Mouse (Mus musculus): ENCODE results near the gene Gm20696. TPM values are rescaled to one million over a fixed set of nuclear protein-coding genes. Genes with fewer than 3 reads are reported as not detected.

Gene Gm20696
- polyA plus RNA-seq, 1 experiment from 2014 or later: 6.9 TPM

GRCm38 (mm10) chr6:99409602-99410001 lies 257.0 kb downstream of the Gm20696 start:
- no peak overlapping the region for H3K4me2 ChIP-seq (replicated peaks)
- H3K27ac ChIP-seq (replicated peaks): no peak overlapping the region
- H3K9me3 ChIP-seq: no peaks in the 10 kb centered on the region
- H3K36me3 ChIP-seq: no peaks in the 10 kb centered on the region
- no peaks in the 10 kb centered on the region for H3K27me3 ChIP-seq
- no peak overlapping the region for H3K4me3 ChIP-seq
- no peak overlapping the region for H3K9ac ChIP-seq (replicated peaks)
- no peak for ATAC-seq (ENCODE audit: low FRiP score, low read depth)
- H3K4me1 ChIP-seq: 0 out of 2 replicates have a peak, but pooled peaks cover 11% of the 10 kb centered on the region
- WGBS: 93% methylated on average over 5 of the region's 5 CpGs

DNA sequence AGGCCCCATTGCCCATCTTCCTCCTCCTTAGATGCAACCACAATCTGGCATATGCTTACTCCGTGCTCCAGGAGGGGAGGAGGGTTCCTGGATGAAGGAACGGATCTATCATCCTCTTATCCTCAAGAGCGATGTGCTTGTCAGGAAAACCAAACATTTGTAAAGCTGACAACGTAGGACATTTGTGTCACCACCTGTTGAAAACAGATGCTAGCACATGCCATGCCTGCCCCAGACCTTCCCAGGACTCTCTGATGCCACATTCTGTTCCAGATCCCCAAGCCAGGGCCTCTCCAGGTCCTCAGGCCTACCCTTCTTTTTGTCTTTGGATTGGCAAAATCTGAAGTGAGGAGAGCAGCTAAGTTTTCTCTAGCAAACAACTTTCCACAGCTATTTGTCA lies 257.7 kb downstream of the Gm20696 start:
- Histone ChIP-seq H3K27me3 (no peaks in the 10 kb centered on the region), H3K4me3 (no peak overlapping the region), H3K36me3 (no peaks in the 10 kb centered on the region), H3K27ac (replicated peaks) (no peak overlapping the region), H3K4me2 (replicated peaks) (no peak overlapping the region), H3K4me1 (0 out of 2 replicates have a peak, but pooled peaks cover 11% of the 10 kb centered on the region), H3K9ac (replicated peaks) (no peak overlapping the region), H3K9me3 (no peaks in the 10 kb centered on the region)
- no peak for ATAC-seq (ENCODE audit: low FRiP score, low read depth)
- WGBS: 77% methylated on average over 4 of the region's 4 CpGs

GRCm38 (mm10) chr6:99403755-99404390 lies 262.7 kb downstream of the Gm20696 start:
- Histone ChIP-seq H3K4me3 (no peak overlapping the region), H3K4me1 (peaks cover 15% of the 10 kb centered on the region), H3K27ac (replicated peaks) (no peak overlapping the region), H3K4me2 (replicated peaks) (no peak overlapping the region), H3K27me3 (no peaks in the 10 kb centered on the region), H3K9ac (replicated peaks) (no peak overlapping the region), H3K36me3 (no peaks in the 10 kb centered on the region), H3K9me3 (no peaks in the 10 kb centered on the region)
- 83% methylated on average over 6 of the region's 6 CpGs for WGBS
- no peak for ATAC-seq (ENCODE audit: low FRiP score, low read depth)

DNA sequence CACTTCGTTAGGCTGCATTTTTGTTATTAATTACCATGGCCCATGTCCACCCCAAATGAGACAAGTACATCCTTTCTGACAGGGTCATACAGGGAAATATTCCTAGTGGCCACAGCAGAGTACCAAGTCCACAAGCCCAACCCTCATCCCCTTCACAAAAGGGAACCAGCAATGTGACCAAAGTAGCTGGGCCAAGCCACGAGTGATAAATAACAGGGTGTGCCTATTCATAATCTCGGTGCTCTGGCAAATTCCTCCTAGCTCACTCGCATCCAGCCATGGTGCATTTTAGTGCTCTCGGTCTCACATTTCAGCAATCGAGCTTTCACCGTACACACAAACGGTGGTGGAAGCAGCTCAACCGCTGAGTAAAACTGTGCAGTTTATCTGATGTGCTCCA lies 263.7 kb downstream of the Gm20696 start:
- Histone ChIP-seq H3K9me3 (no peaks in the 10 kb centered on the region), H3K27me3 (no peaks in the 10 kb centered on the region), H3K4me1 (peaks cover 12% of the 10 kb centered on the region), H3K36me3 (no peaks in the 10 kb centered on the region), H3K9ac (replicated peaks) (no peak overlapping the region), H3K4me3 (no peak overlapping the region), H3K4me2 (replicated peaks) (no peak overlapping the region), H3K27ac (replicated peaks) (no peak overlapping the region)
- 82% methylated on average over 9 of the region's 9 CpGs for WGBS
- no peak for ATAC-seq (ENCODE audit: low FRiP score, low read depth)

DNA sequence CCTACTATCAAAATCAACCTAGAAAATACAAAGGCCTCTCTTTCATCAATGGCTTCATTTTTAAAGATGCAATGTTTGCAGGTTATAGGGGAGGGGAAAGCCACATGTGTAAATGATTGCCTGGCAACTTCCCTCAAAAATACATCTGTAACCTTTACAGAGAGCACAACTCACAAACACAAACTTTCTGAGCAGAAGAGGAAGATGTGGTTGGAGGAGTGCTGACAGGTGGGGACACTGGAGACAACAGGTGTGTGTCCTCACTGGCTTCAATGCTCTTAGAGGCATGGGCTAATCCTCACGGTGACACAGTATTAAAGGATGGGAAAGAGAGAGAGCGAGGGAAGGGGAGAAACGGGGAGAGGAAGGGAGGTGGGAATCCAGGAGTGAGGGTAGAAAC lies 264.2 kb downstream of the Gm20696 start:
- H3K9me3 ChIP-seq: no peaks in the 10 kb centered on the region
- 69% methylated on average over 3 of the region's 3 CpGs for WGBS
- peaks cover 12% of the 10 kb centered on the region for H3K4me1 ChIP-seq
- no peaks in the 10 kb centered on the region for H3K27me3 ChIP-seq
- ATAC-seq (ENCODE audit: low FRiP score, low read depth): no peak
- no peak overlapping the region for H3K27ac ChIP-seq (replicated peaks)
- H3K9ac ChIP-seq (replicated peaks): no peak overlapping the region
- 0 out of 2 replicates have a peak, but pooled peaks cover 3% of the 10 kb centered on the region for H3K36me3 ChIP-seq
- H3K4me2 ChIP-seq (replicated peaks): no peak overlapping the region
- no peak overlapping the region for H3K4me3 ChIP-seq

GRCm38 (mm10) chr6:99401801-99402200 lies 264.8 kb downstream of the Gm20696 start:
- Histone ChIP-seq H3K9ac (replicated peaks) (no peak overlapping the region), H3K4me1 (peaks cover 12% of the 10 kb centered on the region), H3K27me3 (no peaks in the 10 kb centered on the region), H3K27ac (replicated peaks) (no peak overlapping the region), H3K4me2 (replicated peaks) (no peak overlapping the region), H3K4me3 (no peak overlapping the region), H3K36me3 (0 out of 2 replicates have a peak, but pooled peaks cover 3% of the 10 kb centered on the region), H3K9me3 (no peaks in the 10 kb centered on the region)
- ATAC-seq (ENCODE audit: low FRiP score, low read depth): no peak
- 82% methylated on average over 6 of the region's 6 CpGs for WGBS

- Histone ChIP-seq H3K27ac (replicated peaks) (no peak overlapping the region), H3K36me3 (0 out of 2 replicates have a peak, but pooled peaks cover 3% of the 10 kb centered on the region), H3K9me3 (no peaks in the 10 kb centered on the region), H3K9ac (replicated peaks) (no peak overlapping the region), H3K4me3 (no peak overlapping the region), H3K4me1 (peaks cover 12% of the 10 kb centered on the region), H3K4me2 (replicated peaks) (no peak overlapping the region), H3K27me3 (no peaks in the 10 kb centered on the region)
- WGBS: 42% methylated on average over 2 of the region's 2 CpGs
- no peak for ATAC-seq (ENCODE audit: low FRiP score, low read depth)
Measured at GRCm38 (mm10) chr6:99401211-99401610, 265.4 kb downstream of the Gm20696 start.

- Histone ChIP-seq H3K27ac (replicated peaks) (no peak overlapping the region), H3K4me3 (no peak overlapping the region), H3K4me1 (peaks cover 8% of the 10 kb centered on the region), H3K36me3 (0 out of 2 replicates have a peak, but pooled peaks cover 3% of the 10 kb centered on the region), H3K4me2 (replicated peaks) (no peak overlapping the region), H3K9ac (replicated peaks) (no peak overlapping the region), H3K27me3 (no peaks in the 10 kb centered on the region), H3K9me3 (no peaks in the 10 kb centered on the region)
- no peak for ATAC-seq (ENCODE audit: low FRiP score, low read depth)
- 31% methylated on average over 12 of the region's 12 CpGs for WGBS
Measured at GRCm38 (mm10) chr6:99395745-99396144, 270.9 kb downstream of the Gm20696 start.

- Histone ChIP-seq H3K4me3 (no peak overlapping the region), H3K4me2 (replicated peaks) (no peak overlapping the region), H3K9me3 (no peaks in the 10 kb centered on the region), H3K27me3 (no peaks in the 10 kb centered on the region), H3K27ac (replicated peaks) (no peak overlapping the region), H3K9ac (replicated peaks) (no peak overlapping the region), H3K4me1 (peaks cover 10% of the 10 kb centered on the region), H3K36me3 (0 out of 2 replicates have a peak, but pooled peaks cover 3% of the 10 kb centered on the region)
- 76% methylated on average over 5 of the region's 5 CpGs for WGBS
- no peak for ATAC-seq (ENCODE audit: low FRiP score, low read depth)
Measured at GRCm38 (mm10) chr6:99394801-99395200, 271.8 kb downstream of the Gm20696 start.

GRCm38 (mm10) chr6:99392484-99392883 lies 274.1 kb downstream of the Gm20696 start:
- H3K9me3 ChIP-seq: no peaks in the 10 kb centered on the region
- H3K36me3 ChIP-seq: 0 out of 2 replicates have a peak, but pooled peaks cover 1% of the 10 kb centered on the region
- H3K27ac ChIP-seq (replicated peaks): no peak overlapping the region
- no peak overlapping the region for H3K4me2 ChIP-seq (replicated peaks)
- peaks cover 14% of the 10 kb centered on the region for H3K4me1 ChIP-seq
- no peak for ATAC-seq (ENCODE audit: low FRiP score, low read depth)
- H3K4me3 ChIP-seq: no peak overlapping the region
- H3K9ac ChIP-seq (replicated peaks): no peak overlapping the region
- WGBS: 95% methylated on average over 6 of the region's 6 CpGs
- H3K27me3 ChIP-seq: no peaks in the 10 kb centered on the region

DNA sequence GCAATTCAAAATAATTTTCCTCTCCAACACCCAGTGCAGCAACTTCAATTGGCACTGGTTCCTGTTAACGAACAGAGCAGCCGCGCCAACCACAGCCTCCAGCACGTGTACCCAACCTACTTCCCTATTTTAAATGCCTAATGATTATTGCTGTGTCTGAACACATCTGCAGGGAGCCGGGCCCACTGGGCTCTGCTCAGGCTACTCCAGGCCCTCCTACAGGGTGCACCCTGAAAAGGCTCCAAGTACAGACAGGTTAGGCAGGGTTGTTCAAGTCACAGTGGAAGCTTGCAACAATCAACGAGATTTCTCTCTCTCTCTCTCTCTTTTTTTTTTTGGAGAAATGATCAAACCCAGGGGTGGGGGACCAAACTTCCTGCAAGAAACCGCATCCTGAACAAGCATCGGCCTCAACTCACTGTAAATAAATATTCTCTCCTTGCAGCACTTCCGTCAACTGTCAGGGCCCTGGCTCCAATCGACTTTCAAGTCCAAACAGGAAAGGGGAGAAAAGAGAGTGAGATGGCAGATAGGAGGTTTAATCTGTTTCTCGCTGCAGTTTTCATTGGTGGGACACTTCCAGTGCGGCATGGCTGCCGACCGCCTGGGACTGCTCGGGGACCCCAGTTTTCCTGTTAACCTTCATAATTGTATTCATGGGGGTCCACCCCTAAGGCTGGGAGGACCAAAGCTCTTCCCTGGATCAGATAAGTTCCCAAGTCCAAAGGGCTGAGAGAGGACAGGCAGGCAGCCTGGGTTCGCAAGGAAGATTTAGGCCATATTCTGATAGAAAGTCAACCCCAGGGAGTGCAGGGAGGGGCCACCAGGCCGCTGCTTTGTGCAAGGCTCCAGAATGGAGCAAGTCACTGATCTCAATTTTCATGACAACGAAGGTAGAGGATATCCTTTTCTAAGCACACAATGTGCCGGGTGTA lies 277.6 kb downstream of the Gm20696 start:
- ATAC-seq (ENCODE audit: low FRiP score, low read depth): no peak
- no peaks in the 10 kb centered on the region for H3K9me3 ChIP-seq
- H3K4me1 ChIP-seq: peaks cover 8% of the 10 kb centered on the region; the same call in 1 of the 2 replicates
- H3K36me3 ChIP-seq: no peaks in the 10 kb centered on the region
- H3K9ac ChIP-seq (replicated peaks): no peak overlapping the region
- H3K27ac ChIP-seq (replicated peaks): no peak overlapping the region
- no peak overlapping the region for H3K4me3 ChIP-seq
- no peaks in the 10 kb centered on the region for H3K27me3 ChIP-seq
- 84% methylated on average over 19 of the region's 19 CpGs for WGBS
- H3K4me2 ChIP-seq (replicated peaks): no peak overlapping the region

DNA sequence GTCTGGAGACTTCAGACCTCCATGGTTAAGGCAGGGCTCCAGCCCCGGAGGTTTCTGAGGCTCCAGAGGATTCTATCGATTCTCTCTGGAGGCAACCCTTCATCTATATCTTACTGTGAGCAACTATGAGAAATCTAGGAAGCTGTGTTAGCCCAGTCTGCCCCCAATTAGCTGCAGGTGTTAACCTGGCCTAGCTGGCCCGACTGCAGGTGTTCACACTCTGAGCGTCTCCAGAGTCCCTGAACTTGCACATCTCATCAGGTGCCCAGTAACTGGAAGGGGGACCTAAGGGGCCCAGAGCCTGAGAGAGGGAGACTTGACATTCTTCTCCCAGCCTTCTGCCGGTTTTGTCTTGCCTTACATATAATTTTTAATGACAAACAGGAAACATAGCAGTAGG lies 278.6 kb downstream of the Gm20696 start:
- Histone ChIP-seq H3K4me1 (peaks cover 8% of the 10 kb centered on the region; the same call in 1 of the 2 replicates), H3K9me3 (no peaks in the 10 kb centered on the region), H3K4me2 (replicated peaks) (no peak overlapping the region), H3K9ac (replicated peaks) (no peak overlapping the region), H3K4me3 (no peak overlapping the region), H3K36me3 (no peaks in the 10 kb centered on the region), H3K27me3 (no peaks in the 10 kb centered on the region), H3K27ac (replicated peaks) (no peak overlapping the region)
- no peak for ATAC-seq (ENCODE audit: low FRiP score, low read depth)
- 93% methylated on average over 5 of the region's 5 CpGs for WGBS

Data from midbrain, embryonic 12.5 days (tissue).